Mouse (Mus musculus) stomach, embryonic 14.5 days (tissue): ENCODE measurements at regions not wholly inside any gene's neighbourhood (a gene's known extent, or its start where the extent isn't known, plus 50 kb on each side); places are given as distances from the start of the nearest gene placed in this dataset.

Experiments
- ATAC-seq: fragments of 200-750 bp; cut with Nextera tagmentation; 2 replicates; pipeline ENCODE4 v1.8.0; 2017; ENCODE audit warnings: low read depth, moderate TSS enrichment; ENCODE audit not compliant: insufficient number of reproducible peaks, insufficient read depth, low FRiP score
- H3K27ac ChIP-seq: fragments of 300-500 bp; sonication (generic); 2 replicates; pipeline ENCODE4 v1.5.1; 2014; ENCODE audit warnings: mild to moderate bottlenecking, low read length, moderate library complexity, mixed read lengths
- H3K27me3 ChIP-seq: fragments of 300-500 bp; sonication (generic); 2 replicates; pipeline ENCODE4 v1.6.1; 2014; ENCODE audit warnings: low read length, control low read depth, mixed read lengths; ENCODE audit not compliant: control insufficient read depth, insufficient read depth
- H3K36me3 ChIP-seq: fragments of 300-500 bp; sonication (generic); 2 replicates; pipeline ENCODE4 v1.6.1; 2014; ENCODE audit warnings: mild to moderate bottlenecking, control low read depth, low read length, moderate library complexity, mixed read lengths; ENCODE audit not compliant: control insufficient read depth, insufficient read depth
- H3K4me1 ChIP-seq: fragments of 300-500 bp; sonication (generic); 2 replicates; pipeline ENCODE4 v1.6.1; 2014; ENCODE audit warnings: low read length, control low read depth, mixed read lengths; ENCODE audit not compliant: control insufficient read depth, insufficient read depth
- H3K4me2 ChIP-seq: fragments of 300-500 bp; sonication (generic); replicated peaks from 2 replicates; pipeline ENCODE4 v1.6.1; 2014; ENCODE audit warnings: low read depth, low read length, control low read depth
- H3K4me3 ChIP-seq: fragments of 300-500 bp; sonication (generic); 2 replicates; pipeline ENCODE4 v1.5.1; 2014; ENCODE audit warnings: low read depth, low read length, control low read depth
- H3K9ac ChIP-seq: fragments of 300-500 bp; sonication (generic); replicated peaks from 2 replicates; pipeline ENCODE4 v1.6.1; 2014; ENCODE audit warnings: low read depth, mild to moderate bottlenecking, control low read depth, low read length, moderate library complexity, mixed read lengths
- H3K9me3 ChIP-seq: fragments of 300-500 bp; sonication (generic); 2 replicates; pipeline ENCODE4 v1.6.1; 2016; ENCODE audit warnings: low read depth, low read length, control low read depth; ENCODE audit not compliant: control insufficient read depth
- WGBS: fragments of 180-500 bp; shearing (Covaris S2); extraction: QIAGEN DNeasy Blood & Tissue Kit; methylation state at CpG from one replicate; pipeline ENCODE4 v1.1.7; 2014; 5-methylcytosine and 5-hydroxymethylcytosine counted together

- 84% methylated on average over 1 of the region's 1 CpGs for WGBS
- ATAC-seq: no peak
- no peak overlapping the region for H3K4me2 ChIP-seq
These were observed 857.9 kb upstream of the Nr2f1 start for GRCm38 (mm10) chr13:79057424-79057823.

GRCm38 (mm10) chr13:79054481-79054880 is 854.9 kb upstream of the Nr2f1 start:
- no peak overlapping the region for H3K4me3 ChIP-seq
- ATAC-seq: no peak
- H3K4me2 ChIP-seq: no peak overlapping the region
- H3K9me3 ChIP-seq: no peaks in the 10 kb centered on the region
- H3K4me1 ChIP-seq: no peaks in the 10 kb centered on the region
- H3K27me3 ChIP-seq: no peaks in the 10 kb centered on the region
- H3K27ac ChIP-seq: no peak overlapping the region
- H3K9ac ChIP-seq: no peak overlapping the region
- no peaks in the 10 kb centered on the region for H3K36me3 ChIP-seq

More at GRCm38 (mm10) chr13:79057424-79057823, 857.9 kb upstream of the Nr2f1 start:
- Histone ChIP-seq H3K9ac (no peak overlapping the region), H3K27ac (no peak overlapping the region), H3K4me1 (no peaks in the 10 kb centered on the region), H3K9me3 (no peaks in the 10 kb centered on the region), H3K4me3 (no peak overlapping the region), H3K36me3 (no peaks in the 10 kb centered on the region), H3K27me3 (no peaks in the 10 kb centered on the region)

DNA sequence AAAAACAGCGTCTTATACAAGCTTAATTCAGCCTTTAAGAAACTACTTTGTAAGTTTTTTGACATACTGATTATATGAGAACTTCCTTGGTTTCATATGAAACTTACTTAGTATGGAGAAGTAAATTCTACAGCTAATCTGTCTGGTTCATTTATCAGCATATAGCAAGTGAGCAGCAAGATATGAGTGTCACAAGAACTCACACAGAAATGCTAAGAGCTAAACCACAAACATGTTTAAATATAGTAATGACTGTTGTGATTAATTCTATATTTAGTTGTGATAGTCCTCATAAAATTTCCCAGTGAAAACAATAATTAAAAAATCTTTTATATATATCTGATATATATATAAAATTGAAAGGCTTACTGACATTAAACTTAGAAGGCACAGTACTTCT is 853.9 kb upstream of the Nr2f1 start:
- no peak for ATAC-seq
- Histone ChIP-seq H3K4me3 (no peak overlapping the region), H3K27me3 (no peaks in the 10 kb centered on the region), H3K4me2 (no peak overlapping the region), H3K36me3 (no peaks in the 10 kb centered on the region), H3K27ac (no peak overlapping the region), H3K9me3 (no peaks in the 10 kb centered on the region), H3K9ac (no peak overlapping the region), H3K4me1 (no peaks in the 10 kb centered on the region)
- WGBS: 61% methylated on average over 1 of the region's 1 CpGs

DNA sequence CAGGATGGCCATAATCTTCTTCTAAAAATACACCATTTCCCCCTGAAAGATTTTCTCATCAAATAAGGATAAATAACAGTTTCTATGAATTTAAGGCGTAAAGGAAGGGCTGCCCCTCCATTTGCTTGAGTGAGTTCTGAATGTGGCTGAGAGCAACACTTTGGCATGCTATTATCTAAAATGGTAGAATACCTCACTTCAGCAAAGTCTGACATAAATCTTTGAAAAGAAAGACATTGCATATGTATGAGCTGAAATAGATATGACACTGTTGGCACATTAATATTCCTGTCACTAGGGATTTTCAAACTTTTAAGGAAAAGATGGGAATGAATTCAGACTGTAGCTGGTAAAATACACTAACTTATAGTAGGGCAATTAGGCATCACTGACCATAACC is 847.7 kb upstream of the Nr2f1 start:
- ATAC-seq: no peak
- H3K27me3 ChIP-seq: no peaks in the 10 kb centered on the region
- H3K9ac ChIP-seq: no peak overlapping the region
- no peaks in the 10 kb centered on the region for H3K9me3 ChIP-seq
- 76% methylated on average over 1 of the region's 1 CpGs for WGBS
- no peaks in the 10 kb centered on the region for H3K36me3 ChIP-seq
- no peak overlapping the region for H3K27ac ChIP-seq
- H3K4me3 ChIP-seq: no peak overlapping the region
- no peaks in the 10 kb centered on the region for H3K4me1 ChIP-seq
- H3K4me2 ChIP-seq: no peak overlapping the region

DNA sequence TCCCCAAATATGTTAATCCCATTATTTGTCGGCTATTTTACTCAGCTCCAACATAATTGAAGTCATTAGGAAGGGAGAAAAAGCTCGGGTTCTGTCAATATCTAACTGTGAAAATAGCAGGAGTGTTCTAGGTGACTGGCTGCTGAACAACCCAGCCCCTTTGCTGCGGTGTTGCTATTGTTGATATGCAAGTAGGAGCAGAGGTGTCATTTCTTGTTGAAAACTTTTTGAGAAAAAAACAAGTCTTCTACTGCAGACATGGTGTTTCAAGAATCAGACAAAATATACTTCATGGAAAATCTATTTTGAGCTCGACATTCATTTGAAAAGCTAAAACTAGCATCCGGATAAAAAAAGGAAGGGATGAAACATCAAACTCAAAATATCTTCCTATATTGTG is 845.1 kb upstream of the Nr2f1 start:
- ATAC-seq: no peak
- no peak overlapping the region for H3K27ac ChIP-seq
- H3K9me3 ChIP-seq: no peaks in the 10 kb centered on the region
- H3K9ac ChIP-seq: no peak overlapping the region
- H3K4me3 ChIP-seq: no peak overlapping the region
- no peaks in the 10 kb centered on the region for H3K36me3 ChIP-seq
- 65% methylated on average over 5 of the region's 5 CpGs for WGBS
- no peaks in the 10 kb centered on the region for H3K27me3 ChIP-seq
- H3K4me1 ChIP-seq: no peaks in the 10 kb centered on the region
- no peak overlapping the region for H3K4me2 ChIP-seq

GRCm38 (mm10) chr13:79037883-79038282 is 838.3 kb upstream of the Nr2f1 start:
- no peak for ATAC-seq
- H3K9ac ChIP-seq: no peak overlapping the region
- H3K4me2 ChIP-seq: no peak overlapping the region
- H3K36me3 ChIP-seq: no peaks in the 10 kb centered on the region
- H3K27me3 ChIP-seq: no peaks in the 10 kb centered on the region
- no peak overlapping the region for H3K27ac ChIP-seq
- H3K4me1 ChIP-seq: no peaks in the 10 kb centered on the region
- no peak overlapping the region for H3K4me3 ChIP-seq
- no peaks in the 10 kb centered on the region for H3K9me3 ChIP-seq

DNA sequence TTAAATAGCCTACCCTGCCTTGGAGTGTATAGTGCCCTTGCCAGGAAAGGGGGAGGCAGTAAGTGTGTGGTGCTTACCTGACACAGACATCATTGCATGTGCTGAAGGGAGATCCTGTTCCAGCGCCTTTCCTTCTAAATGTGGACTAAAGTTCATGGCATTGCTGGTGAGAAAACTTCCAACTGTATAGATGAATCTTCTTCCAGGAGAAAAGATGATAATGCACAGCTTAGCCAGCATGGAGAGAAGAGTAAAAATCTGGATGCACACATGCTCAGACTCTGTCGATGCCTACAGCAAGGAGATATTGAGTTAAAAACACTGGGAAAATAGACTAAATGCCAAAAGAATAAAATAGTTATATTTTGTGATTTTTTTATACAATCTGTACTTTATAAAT is 835.7 kb upstream of the Nr2f1 start:
- 78% methylated on average over 2 of the region's 2 CpGs for WGBS
- H3K4me1 ChIP-seq: no peaks in the 10 kb centered on the region
- ATAC-seq: no peak

DNA sequence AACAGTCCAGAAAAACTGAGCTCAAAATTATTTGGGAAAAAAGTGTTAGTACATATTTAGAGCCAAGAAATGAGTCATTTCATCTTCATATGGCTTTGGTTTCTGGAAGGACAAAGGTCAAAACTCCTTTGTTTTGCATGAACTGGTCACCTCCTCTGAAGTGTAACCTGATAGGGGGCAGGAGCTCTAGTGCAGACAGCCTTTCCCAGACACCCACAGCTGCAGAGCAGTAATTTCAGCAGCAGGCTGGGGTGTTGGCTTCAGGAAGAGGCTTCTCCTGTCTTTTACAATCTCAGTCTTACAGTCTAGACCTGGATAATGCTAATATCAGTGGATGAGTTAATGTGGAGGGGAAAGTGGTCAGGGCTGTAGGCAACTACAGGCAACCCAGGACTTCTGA is 830.4 kb upstream of the Nr2f1 start:
- H3K9me3 ChIP-seq: no peaks in the 10 kb centered on the region
- H3K4me3 ChIP-seq: no peak overlapping the region
- H3K27ac ChIP-seq: no peak overlapping the region
- no peaks in the 10 kb centered on the region for H3K36me3 ChIP-seq
- no peak overlapping the region for H3K4me2 ChIP-seq
- H3K9ac ChIP-seq: no peak overlapping the region
- ATAC-seq: no peak
- H3K4me1 ChIP-seq: no peaks in the 10 kb centered on the region
- H3K27me3 ChIP-seq: no peaks in the 10 kb centered on the region

More for the DNA sequence above, 835.7 kb upstream of the Nr2f1 start:
- H3K4me2 ChIP-seq: no peak overlapping the region
- H3K9ac ChIP-seq: no peak overlapping the region
- H3K27me3 ChIP-seq: no peaks in the 10 kb centered on the region
- H3K4me3 ChIP-seq: no peak overlapping the region
- no peak overlapping the region for H3K27ac ChIP-seq
- no peaks in the 10 kb centered on the region for H3K36me3 ChIP-seq
- no peaks in the 10 kb centered on the region for H3K9me3 ChIP-seq

- H3K27me3 ChIP-seq: no peaks in the 10 kb centered on the region
- no peak overlapping the region for H3K27ac ChIP-seq
- H3K9me3 ChIP-seq: no peaks in the 10 kb centered on the region
- H3K4me3 ChIP-seq: no peak overlapping the region
- no peak for ATAC-seq
- H3K36me3 ChIP-seq: no peaks in the 10 kb centered on the region
- H3K4me2 ChIP-seq: no peak overlapping the region
- H3K9ac ChIP-seq: no peak overlapping the region
- H3K4me1 ChIP-seq: no peaks in the 10 kb centered on the region
- WGBS: 48% methylated on average over 4 of the region's 4 CpGs
These were observed 828.6 kb upstream of the Nr2f1 start for GRCm38 (mm10) chr13:79027877-79028760.
